Mouse (Mus musculus): ENCODE results near the gene Ccdc115. TPM values are rescaled to one million over a fixed set of nuclear protein-coding genes. Genes with fewer than 3 reads are reported as not detected.
A peak's percentile ranks its signal among the peaks of the same experiment; 100 is the strongest.

Ccdc115 gene
- 73.2 and 77.3 TPM in 2 replicates for polyA plus RNA-seq (2015; fragmentation: Nextera tagmentation; extraction: Ambion mirVana)

DNA sequence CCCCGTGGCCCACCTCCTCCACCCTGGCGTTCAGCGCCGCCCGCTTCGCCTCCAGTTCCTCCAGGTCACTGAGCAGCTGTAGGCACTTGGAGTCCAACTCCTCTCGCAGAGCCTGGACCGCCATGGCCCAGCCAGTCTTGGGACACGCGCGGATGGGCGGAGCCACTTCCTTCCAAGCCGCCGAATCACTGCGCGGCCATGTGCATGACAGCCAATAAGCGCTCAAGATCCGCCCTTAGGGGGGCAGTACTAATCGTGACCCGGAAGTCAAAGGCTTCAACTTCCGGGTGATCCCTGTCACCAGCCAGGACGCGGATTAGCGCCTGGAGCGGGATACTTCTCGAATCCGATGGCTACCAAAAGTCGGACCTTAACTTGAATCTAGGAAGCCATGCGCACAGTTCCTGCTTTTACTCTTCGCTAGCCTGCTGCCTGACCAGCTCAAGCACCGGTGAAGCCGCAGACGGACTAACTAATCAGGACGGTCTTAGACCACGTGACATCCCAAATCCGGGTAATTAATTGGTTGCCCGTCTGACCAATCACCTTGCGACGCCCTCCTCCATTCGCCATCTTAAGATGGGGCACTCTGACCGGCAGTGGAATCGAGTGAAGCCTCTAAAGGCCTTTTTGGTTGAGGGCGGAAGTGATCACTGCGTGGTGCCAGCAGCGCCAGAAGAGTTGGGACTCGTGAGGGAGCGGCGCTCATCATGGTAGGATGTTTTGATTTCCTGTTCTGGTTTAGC, at the start of gene Ccdc115, which contains the start of gene Imp4:
TSS of gene Ccdc115 (minus strand) at position 458 of the 746 bp plus-strand sequence.
TSS of gene Imp4 (plus strand) at position 637 of the 746 bp plus-strand sequence.
- Histone ChIP-seq H3K4me1 (replicated peaks) (peaks cover 20% of the 10 kb centered on the region), H3K9ac (replicated peaks) (peak within 1 kb of the TSS; percentile 69), H3K4me3 (replicated peaks) (peak within 1 kb of the TSS; percentile 81), H3K4me2 (replicated peaks) (peak within 1 kb of the TSS; percentile 79), H3K27ac (peak within 1 kb of the TSS; percentile 56), H3K27me3 (no peaks in the 10 kb centered on the region), H3K9me3 (no peaks in the 10 kb centered on the region), H3K36me3 (peaks cover 30% of the 10 kb centered on the region)
- ATAC-seq = peak; percentile 97
- WGBS = under 1% methylated on average over 48 of the region's 48 CpGs

DNA sequence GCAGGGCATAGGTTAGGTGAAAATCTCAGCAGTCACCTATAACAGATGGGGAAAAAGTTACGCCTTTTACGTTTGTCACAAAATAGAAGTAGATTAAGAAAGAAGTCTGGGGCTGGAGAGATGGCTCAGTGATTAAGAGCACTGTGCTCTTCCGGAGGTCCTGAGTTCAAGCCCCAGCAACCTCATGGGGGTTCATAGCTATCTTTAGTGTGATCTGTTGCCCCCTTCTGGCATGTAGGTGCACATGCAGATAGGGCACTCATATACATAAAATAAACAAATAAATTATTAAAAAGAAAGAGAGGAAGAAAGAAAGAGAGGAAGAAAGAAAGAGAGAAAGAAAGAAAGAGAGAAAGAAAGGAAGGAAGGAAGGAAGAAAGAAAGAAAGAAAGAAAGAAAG, 47.9 kb upstream of the Ccdc115 start:
- H3K4me2 ChIP-seq (replicated peaks) = no peak overlapping the region
- ATAC-seq = no peak
- no peaks in the 10 kb centered on the region for H3K9me3 ChIP-seq
- 0 out of 2 replicates have a peak, but pooled peaks cover 2% of the 10 kb centered on the region for H3K27me3 ChIP-seq
- no peak overlapping the region for H3K4me3 ChIP-seq (replicated peaks)
- whole genome bisulfite sequencing = 96% methylated on average over 3 of the region's 3 CpGs
- H3K9ac ChIP-seq (replicated peaks) = no peak overlapping the region
- H3K27ac ChIP-seq = no peak overlapping the region
- peaks cover 5% of the 10 kb centered on the region for H3K4me1 ChIP-seq (replicated peaks)
- H3K36me3 ChIP-seq = no peaks in the 10 kb centered on the region

- Histone ChIP-seq H3K9me3 (no peaks in the 10 kb centered on the region), H3K27ac (no peak overlapping the region)
- WGBS = 7% methylated on average over 25 of the region's 25 CpGs
These were observed 46.2 kb upstream of the Ccdc115 start for GRCm38 (mm10) chr1:34485461-34486188.

GRCm38 (mm10) chr1:34484470-34484869, 45.0 kb upstream of the Ccdc115 start:
- WGBS = 76% methylated on average over 10 of the region's 10 CpGs
- Histone ChIP-seq H3K27me3 (0 out of 2 replicates have a peak, but pooled peaks cover 2% of the 10 kb centered on the region), H3K27ac (no peak overlapping the region), H3K4me2 (replicated peaks) (no peak overlapping the region), H3K9ac (replicated peaks) (no peak overlapping the region), H3K9me3 (no peaks in the 10 kb centered on the region), H3K4me3 (replicated peaks) (no peak overlapping the region), H3K36me3 (no peaks in the 10 kb centered on the region), H3K4me1 (replicated peaks) (peaks cover 5% of the 10 kb centered on the region)
- no peak for ATAC-seq

More at GRCm38 (mm10) chr1:34485461-34486188, 46.2 kb upstream of the Ccdc115 start:
- peaks cover 5% of the 10 kb centered on the region for H3K4me1 ChIP-seq (replicated peaks)
- H3K9ac ChIP-seq (replicated peaks) = peak overlapping the region; percentile 33
- 0 out of 2 replicates have a peak, but pooled peaks cover 2% of the 10 kb centered on the region for H3K27me3 ChIP-seq
- peak overlapping the region; percentile 57 for H3K4me2 ChIP-seq (replicated peaks)
- H3K36me3 ChIP-seq = no peaks in the 10 kb centered on the region
- ATAC-seq = peak; percentile 68
- peak overlapping the region; percentile 35 for H3K4me3 ChIP-seq (replicated peaks)

DNA sequence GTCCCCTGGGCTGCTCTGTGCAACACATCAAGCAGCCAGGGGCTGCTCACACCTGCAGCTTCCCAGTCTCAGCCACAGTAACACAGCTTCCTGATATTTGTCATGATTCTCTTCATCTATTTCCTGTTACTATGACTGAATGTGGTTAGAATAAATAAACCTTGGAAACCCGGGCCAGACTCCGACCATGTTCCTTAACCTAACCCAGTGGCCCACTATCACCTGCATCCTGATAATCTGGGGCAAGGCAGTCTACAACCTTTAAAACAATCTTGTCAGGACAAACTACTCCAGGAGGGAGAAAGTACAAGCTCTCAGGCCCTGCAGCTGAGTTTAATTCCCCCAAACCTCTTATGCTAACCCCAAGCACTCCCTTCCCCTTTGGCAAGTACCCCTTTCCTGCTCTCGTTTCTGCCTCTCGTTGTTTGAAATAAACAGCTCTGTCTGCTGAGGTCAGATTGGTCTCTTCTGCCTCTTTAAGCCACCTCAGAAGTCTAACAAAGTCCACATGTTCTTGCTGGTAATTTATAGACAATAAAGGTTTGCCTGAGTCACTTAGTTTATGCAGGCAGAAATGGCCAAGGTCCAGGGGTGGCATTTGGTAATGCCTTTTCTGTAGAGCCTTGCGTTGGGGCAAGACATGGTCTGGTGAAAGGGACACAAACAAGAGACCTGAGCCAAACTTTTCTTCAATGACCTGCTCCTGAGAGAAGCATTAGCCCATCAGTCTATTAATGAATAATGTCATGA, 42.6 kb upstream of the Ccdc115 start:
- 0 out of 2 replicates have a peak, but pooled peaks cover 2% of the 10 kb centered on the region for H3K27me3 ChIP-seq
- H3K27ac ChIP-seq = no peak overlapping the region
- no peak overlapping the region for H3K4me2 ChIP-seq (replicated peaks)
- H3K4me3 ChIP-seq (replicated peaks) = no peak overlapping the region
- 80% methylated on average over 5 of the region's 5 CpGs for WGBS
- H3K9ac ChIP-seq (replicated peaks) = no peak overlapping the region
- ATAC-seq = no peak
- H3K36me3 ChIP-seq = no peaks in the 10 kb centered on the region
- no peaks in the 10 kb centered on the region for H3K9me3 ChIP-seq
- H3K4me1 ChIP-seq (replicated peaks) = peaks cover 5% of the 10 kb centered on the region

GRCm38 (mm10) chr1:34480801-34481200, 41.3 kb upstream of the Ccdc115 start:
- H3K4me2 ChIP-seq (replicated peaks) = no peak overlapping the region
- H3K4me3 ChIP-seq (replicated peaks) = no peak overlapping the region
- H3K27me3 ChIP-seq = peaks cover 3% of the 10 kb centered on the region; the same call in 1 of the 2 replicates
- ATAC-seq = no peak
- no peaks in the 10 kb centered on the region for H3K36me3 ChIP-seq
- no peak overlapping the region for H3K9ac ChIP-seq (replicated peaks)
- H3K9me3 ChIP-seq = no peaks in the 10 kb centered on the region
- no peak overlapping the region for H3K27ac ChIP-seq
- peaks cover 5% of the 10 kb centered on the region for H3K4me1 ChIP-seq (replicated peaks)
- 79% methylated on average over 5 of the region's 5 CpGs for WGBS

- Histone ChIP-seq H3K9me3 (no peaks in the 10 kb centered on the region), H3K36me3 (no peaks in the 10 kb centered on the region), H3K4me2 (replicated peaks) (no peak overlapping the region), H3K4me1 (replicated peaks) (no peaks in the 10 kb centered on the region), H3K4me3 (replicated peaks) (no peak overlapping the region), H3K27me3 (peaks cover 5% of the 10 kb centered on the region), H3K27ac (no peak overlapping the region), H3K9ac (replicated peaks) (no peak overlapping the region)
- no peak for ATAC-seq
- WGBS = 74% methylated on average over 11 of the region's 11 CpGs
These were observed 39.6 kb upstream of the Ccdc115 start for GRCm38 (mm10) chr1:34478891-34479655.

GRCm38 (mm10) chr1:34472427-34473300, 33.2 kb upstream of the Ccdc115 start:
- WGBS = 1% methylated on average over 33 of the region's 43 CpGs
- Histone ChIP-seq H3K4me2 (replicated peaks) (peak overlapping the region; percentile 90), H3K27me3 (peaks cover 40% of the 10 kb centered on the region), H3K36me3 (no peaks in the 10 kb centered on the region), H3K9me3 (no peaks in the 10 kb centered on the region), H3K4me1 (replicated peaks) (peaks cover 14% of the 10 kb centered on the region), H3K4me3 (replicated peaks) (peak overlapping the region; percentile 45), H3K27ac (no peak overlapping the region), H3K9ac (replicated peaks) (peak overlapping the region; percentile 59)
- peak; percentile 60 for ATAC-seq

DNA sequence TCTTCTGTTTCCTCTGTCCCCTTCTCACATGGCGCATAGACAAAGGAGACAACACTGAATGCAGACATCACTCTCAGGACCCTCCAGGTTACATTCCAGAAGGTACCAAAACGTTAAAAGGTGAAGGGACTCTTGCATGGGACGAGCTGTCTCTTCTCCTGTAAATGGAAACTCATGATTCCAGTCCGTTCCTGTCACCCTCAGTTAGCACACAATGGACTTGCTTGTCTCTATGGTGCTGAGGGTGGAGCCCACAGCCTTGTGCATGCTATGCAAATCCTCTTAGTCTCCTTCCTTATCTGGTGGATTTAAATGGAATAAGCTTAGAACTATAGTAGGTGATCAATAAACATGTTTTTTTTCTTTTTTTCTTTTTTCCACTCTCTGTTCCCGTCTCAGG, 30.3 kb upstream of the Ccdc115 start:
- no peak overlapping the region for H3K4me2 ChIP-seq (replicated peaks)
- H3K9ac ChIP-seq (replicated peaks) = no peak overlapping the region
- 66% methylated on average over 5 of the region's 5 CpGs for WGBS
- H3K4me1 ChIP-seq (replicated peaks) = peaks cover 15% of the 10 kb centered on the region
- peaks cover 37% of the 10 kb centered on the region for H3K27me3 ChIP-seq
- no peak overlapping the region for H3K27ac ChIP-seq
- no peak for ATAC-seq
- H3K36me3 ChIP-seq = no peaks in the 10 kb centered on the region
- H3K4me3 ChIP-seq (replicated peaks) = no peak overlapping the region
- no peaks in the 10 kb centered on the region for H3K9me3 ChIP-seq

- Histone ChIP-seq H3K27ac (no peak overlapping the region), H3K4me2 (replicated peaks) (no peak overlapping the region), H3K4me1 (replicated peaks) (peaks cover 15% of the 10 kb centered on the region), H3K9ac (replicated peaks) (no peak overlapping the region), H3K27me3 (peaks cover 29% of the 10 kb centered on the region), H3K9me3 (no peaks in the 10 kb centered on the region), H3K36me3 (no peaks in the 10 kb centered on the region), H3K4me3 (replicated peaks) (no peak overlapping the region)
- no peak for ATAC-seq
- 74% methylated on average over 4 of the region's 4 CpGs for WGBS
These were observed 29.0 kb upstream of the Ccdc115 start for GRCm38 (mm10) chr1:34468500-34468899.

Data from midbrain, embryonic 13.5 days (tissue).